Mouse (Mus musculus): Measurements from ENCODE around the gene Rps6ka2.
"Not testable (repeated sequence)": the region's sequence is repeated elsewhere in the genome, so short reads cannot be mapped to it uniquely, and the experiment has no call there.

- TF ChIP-seq CTCF (IDR thresholded peaks at IDR 0.05; ENCODE audit: control insufficient read depth, insufficient read depth, insufficient read length); MYOG (IDR thresholded peaks at IDR 0.05; ENCODE audit: control insufficient read depth, extremely low read depth, insufficient read length); MAX (IDR thresholded peaks at IDR 0.05); USF1 (IDR thresholded peaks at IDR 0.05; ENCODE audit: low read depth); CEBPB (IDR thresholded peaks at IDR 0.05; ENCODE audit: low read depth); MYOD1 (IDR thresholded peaks at IDR 0.05; ENCODE audit: control insufficient read depth, insufficient read length, low read depth): not testable (repeated sequence)
Observed at GRCm38 (mm10) chr17:7134002-7134401, 35.9 kb upstream of the Rps6ka2 start.

All from C2C12 (cell line).